Mouse (Mus musculus) gastrocnemius, postnatal 25 days (tissue): ENCODE measurements around the gene Hnrnpf. TPM values are rescaled to one million over a fixed set of nuclear protein-coding genes. Genes with fewer than 3 reads are reported as not detected.

Experiments used
- microRNA-seq, 2 experiments: library from miRNA; unstranded; fragments of <30 nt; microRNA quantifications; one replicate each; pipeline ENCODE4 v1.2.0; 2021; ENCODE audit warnings: borderline replicate concordance in 2 of 2
- total RNA-seq, 2 experiments: library from RNA; stranded (reverse); gene quantifications; 1 replicate in 1 of 2; 2 replicates in 1 of 2; pipeline ENCODE4 v1.2.3; 2021

The Hnrnpf gene
- total RNA-seq, 2 experiments from 2014 or later, result 94.4 to 97.4 TPM

Small RNA genes lying within 50 kb of the gene (microRNA-seq; reads per million reads assigned to microRNA genes)
- gene Gm25535, result 0 reads per million in 2 experiments

Other genes with a start within 250 kb of the Hnrnpf start
- gene Zfp637, start 59.1 kb upstream of the Hnrnpf start, total RNA-seq, result 10 to 100 TPM; 36.1 to 36.6 TPM
- under 1 TPM; 0.40 to 0.90 TPM for gene Zfp239, start 38.2 kb upstream of the Hnrnpf start, total RNA-seq
- gene Fxyd4, start 37.4 kb downstream of the Hnrnpf start, total RNA-seq, result not detected
- under 1 TPM; 0.29 to 0.33 TPM for gene Rasgef1a, start 111.1 kb downstream of the Hnrnpf start, total RNA-seq
- 10 to 100 TPM; 25.3 to 26.7 TPM for gene Csgalnact2, start 238.8 kb downstream of the Hnrnpf start, total RNA-seq